In the genomic region with DNA sequence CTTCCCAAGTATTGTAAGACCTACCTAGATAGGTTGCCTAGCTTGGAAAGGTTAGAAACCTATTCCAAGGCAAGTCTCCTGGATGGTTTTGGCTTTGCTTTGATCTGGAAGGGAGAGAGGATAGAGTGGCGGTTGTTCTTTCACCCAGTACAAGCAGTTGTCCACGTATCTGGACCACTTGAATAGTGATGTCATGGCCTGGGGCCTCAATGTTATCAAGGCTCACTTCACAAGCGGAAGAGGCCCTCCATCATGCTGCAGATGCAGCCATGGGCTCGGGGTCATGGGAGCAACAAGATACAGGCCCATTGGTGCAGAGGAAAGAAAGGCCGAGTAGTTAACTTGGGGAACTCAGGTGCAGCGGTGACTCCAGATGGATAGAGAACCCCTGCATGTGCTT, we compare ENCODE assay signal across 24 mouse cellular contexts.
"Had no signal": no experiment of that assay in that cellular context is flagged by ENCODE, and none has a peak within 500 bp of the region (broad histone marks: within the 10 kb centered on the region; RNA-seq: fewer than 3 reads in every experiment).

No protein-coding gene starts in this region.

- H3K9me3 ChIP-seq: hindbrain, embryonic 13.5 days; hindbrain, embryonic 15.5 days; kidney, embryonic 15.5 days; limb, embryonic 13.5 days; limb, embryonic 15.5 days; liver, embryonic 12.5 days had no signal

- H3K27ac ChIP-seq: hindbrain, embryonic 13.5 days; hindbrain, embryonic 15.5 days; hindbrain, postnatal 0 days; kidney, embryonic 15.5 days; kidney, postnatal 0 days; limb, embryonic 13.5 days; limb, embryonic 15.5 days; liver, embryonic 12.5 days; liver, embryonic 14.5 days had no signal

- H3K36me3 ChIP-seq: hindbrain, embryonic 13.5 days; hindbrain, embryonic 15.5 days had no signal

- H3K4me3 ChIP-seq: hindbrain, embryonic 13.5 days; hindbrain, embryonic 15.5 days; kidney, embryonic 15.5 days; limb, embryonic 13.5 days; limb, embryonic 15.5 days; liver, embryonic 12.5 days had no signal

- H3K9ac ChIP-seq: forebrain, postnatal 0 days; hindbrain, embryonic 13.5 days; hindbrain, embryonic 15.5 days; kidney, embryonic 15.5 days; limb, embryonic 13.5 days; limb, embryonic 15.5 days; liver, embryonic 12.5 days; liver, embryonic 14.5 days had no signal

- H3K27me3 ChIP-seq: hindbrain, embryonic 13.5 days; hindbrain, embryonic 15.5 days; kidney, embryonic 15.5 days; limb, embryonic 15.5 days; liver, embryonic 12.5 days had no signal

- H3K4me2 ChIP-seq: hindbrain, embryonic 13.5 days; hindbrain, embryonic 15.5 days; kidney, embryonic 15.5 days; limb, embryonic 13.5 days; limb, embryonic 15.5 days; liver, embryonic 12.5 days had no signal

- DNase-seq: forebrain, postnatal 0 days; gastrocnemius, postnatal 14 days; gastrocnemius, postnatal 36 days; heart, adult 11 months; heart, postnatal 10 days; kidney, adult 11 months; kidney, adult 2 months; kidney, adult 9 months; kidney, postnatal 14 days; kidney, postnatal 36 days; layer of hippocampus, adult 9-11 months; layer of hippocampus, postnatal 36 days; left cerebral cortex, postnatal 4 days; lung, adult 18-20 months had no signal

- H3K4me1 ChIP-seq: limb, embryonic 15.5 days; liver, embryonic 12.5 days had no signal

- ATAC-seq: forebrain, postnatal 0 days; hindbrain, postnatal 0 days; intestine, embryonic 16.5 days; liver, embryonic 12.5 days had no signal
